Mouse (Mus musculus) stomach, postnatal 0 days (tissue): ENCODE measurements around the gene Snx8. TPM values are rescaled to one million over a fixed set of nuclear protein-coding genes. Genes with fewer than 3 reads are reported as not detected.

Experiments
- ATAC-seq: fragments of 200-750 bp; cut with Nextera tagmentation; 2 replicates; pipeline ENCODE4 v1.8.0; 2017; ENCODE audit not compliant: low FRiP score, low TSS enrichment
- DNase-seq: peaks from one replicate; pipeline ENCODE4 v3.0.0-alpha.2; 2016; ENCODE audit warnings: low spot score
- H3K27ac ChIP-seq: fragments of 300-500 bp; sonication (generic); replicated peaks from 2 replicates; pipeline ENCODE4 v1.5.1; 2014; ENCODE audit warnings: mild to moderate bottlenecking, control low read depth
- H3K27me3 ChIP-seq: fragments of 300-500 bp; sonication (generic); 2 replicates; pipeline ENCODE4 v1.6.1; 2014; ENCODE audit warnings: low read length; ENCODE audit not compliant: control insufficient read depth, insufficient read depth
- H3K36me3 ChIP-seq: fragments of 300-500 bp; sonication (generic); 2 replicates; pipeline ENCODE4 v1.6.1; 2014; ENCODE audit warnings: low read length, mixed read lengths; ENCODE audit not compliant: control insufficient read depth, insufficient read depth
- H3K4me1 ChIP-seq: fragments of 300-500 bp; sonication (generic); replicated peaks from 2 replicates; pipeline ENCODE4 v1.6.1; 2014; ENCODE audit warnings: antibody characterized with exemption; ENCODE audit not compliant: control insufficient read depth, insufficient read depth
- H3K4me2 ChIP-seq: fragments of 300-500 bp; sonication (generic); replicated peaks from 2 replicates; pipeline ENCODE4 v1.6.1; 2014; ENCODE audit warnings: low read depth, mild to moderate bottlenecking, control low read depth, moderate library complexity
- H3K4me3 ChIP-seq: fragments of 300-500 bp; sonication (generic); 2 replicates; pipeline ENCODE4 v1.5.1; 2014; ENCODE audit warnings: low read depth, low read length, control low read depth
- H3K9ac ChIP-seq: fragments of 300-500 bp; sonication (generic); 2 replicates; pipeline ENCODE4 v1.6.1; 2014; ENCODE audit warnings: mild to moderate bottlenecking, low read length, control low read depth, mixed read lengths
- H3K9me3 ChIP-seq: fragments of 300-500 bp; sonication (generic); 2 replicates; pipeline ENCODE4 v1.6.1; 2016; ENCODE audit warnings: low read length; ENCODE audit not compliant: control insufficient read depth
- CTCF ChIP-seq: IDR thresholded peaks from 2 replicates; pipeline ENCODE4 v1.5.1; 2016; ENCODE audit warnings: antibody characterized with exemption, low read depth, mild to moderate bottlenecking, moderate library complexity
- EP300 ChIP-seq: optimal IDR thresholded peaks from 2 replicates; pipeline ENCODE3; 2016; ENCODE audit warnings: antibody characterized with exemption
- WGBS: fragments of 180-500 bp; shearing (Covaris S2); extraction: QIAGEN DNeasy Blood & Tissue Kit; methylation state at CpG from one replicate; pipeline ENCODE4 v1.1.7; 2014; 5-methylcytosine and 5-hydroxymethylcytosine counted together
- polyA plus RNA-seq: library from polyadenylated mRNA; unstranded; fragments of >200 nt; fragmentation: Nextera tagmentation; extraction: Ambion mirVana; gene quantifications from 2 replicates; pipeline ENCODE4 v1.2.1, GENCODE M21; 2015

Snx8 gene
- polyA plus RNA-seq, 1 experiment from 2014 or later = 8.6 TPM

DNA sequence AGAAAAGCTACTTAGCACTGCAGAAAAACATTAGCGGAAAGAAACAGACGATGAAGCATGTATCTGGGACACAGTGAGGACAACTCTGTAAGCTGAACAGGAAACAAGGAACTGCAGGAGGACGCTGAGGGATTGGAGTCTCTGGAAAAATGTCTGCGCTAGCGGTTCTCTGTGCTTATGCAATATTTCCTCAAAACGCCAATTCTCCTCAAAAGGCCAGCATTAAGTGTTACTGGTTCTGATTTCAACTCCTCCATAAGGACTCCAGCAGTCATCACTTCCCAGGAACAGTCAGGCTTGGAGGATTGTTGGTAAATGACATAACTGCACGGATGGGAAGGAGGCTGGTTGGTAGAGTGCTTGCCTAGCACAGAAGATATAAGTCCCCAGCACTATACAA is 7.9 kb downstream of the Snx8 start:
- no peak overlapping the region for H3K9ac ChIP-seq
- no peaks in the 10 kb centered on the region for H3K9me3 ChIP-seq
- ATAC-seq = no peak
- no peaks in the 10 kb centered on the region for H3K27me3 ChIP-seq
- H3K27ac ChIP-seq = no peak overlapping the region
- 87% methylated on average over 7 of the region's 7 CpGs for WGBS
- TF ChIP-seq CTCF (no peak), EP300 (no peak)
- no peak overlapping the region for H3K4me2 ChIP-seq
- H3K4me3 ChIP-seq = no peak overlapping the region
- no peaks in the 10 kb centered on the region; the same call in 1 of the 2 replicates for H3K4me1 ChIP-seq
- no peaks in the 10 kb centered on the region for H3K36me3 ChIP-seq
- no peak for DNase-seq

GRCm38 (mm10) chr5:140379299-140379698 is 9.8 kb downstream of the Snx8 start:
- ATAC-seq = no peak

GRCm38 (mm10) chr5:140378121-140378853 is 10.8 kb downstream of the Snx8 start:
- H3K4me3 ChIP-seq = no peak overlapping the region
- WGBS = 86% methylated on average over 6 of the region's 6 CpGs
- no peak for ATAC-seq

More at GRCm38 (mm10) chr5:140379299-140379698, 9.8 kb downstream of the Snx8 start:
- Histone ChIP-seq H3K36me3 (no peaks in the 10 kb centered on the region), H3K27me3 (no peaks in the 10 kb centered on the region), H3K4me2 (no peak overlapping the region), H3K4me1 (no peaks in the 10 kb centered on the region; the same call in 1 of the 2 replicates), H3K27ac (no peak overlapping the region), H3K9ac (no peak overlapping the region), H3K9me3 (no peaks in the 10 kb centered on the region), H3K4me3 (no peak overlapping the region)
- 74% methylated on average over 6 of the region's 6 CpGs for WGBS
- no peak for DNase-seq
- TF ChIP-seq EP300 = no peak
- no peak for TF ChIP-seq CTCF

DNA sequence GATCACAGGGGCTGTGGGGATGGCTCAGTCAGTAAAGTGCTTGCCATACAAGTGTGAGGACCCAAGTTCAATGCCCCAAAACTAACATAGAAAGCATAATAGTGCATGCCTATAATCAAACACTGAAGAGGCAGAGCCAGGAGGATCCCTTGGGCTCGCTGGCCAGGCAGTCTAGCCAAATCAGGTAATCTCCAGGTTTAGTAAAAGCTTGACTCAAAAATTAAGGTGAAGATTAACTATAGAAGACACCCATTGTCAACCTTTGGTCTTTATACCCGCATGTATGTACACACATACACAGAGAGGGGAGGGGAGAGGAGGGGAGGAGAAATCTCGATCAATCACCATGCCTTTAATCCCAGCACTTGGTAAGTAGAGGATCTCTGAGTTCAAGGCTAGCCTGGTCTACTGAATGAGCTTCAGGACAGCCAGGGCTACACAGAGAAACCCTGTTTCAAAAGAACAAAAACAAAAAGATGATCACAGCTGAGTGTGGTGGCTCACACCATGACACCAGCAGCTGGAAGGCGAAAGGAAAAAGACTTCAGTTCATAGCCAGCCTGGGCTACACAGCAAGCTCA is 13.7 kb downstream of the Snx8 start:
- WGBS = 86% methylated on average over 4 of the region's 4 CpGs
- TF ChIP-seq EP300 (no peak), CTCF (no peak)
- H3K36me3 ChIP-seq = no peaks in the 10 kb centered on the region
- H3K4me3 ChIP-seq = no peak overlapping the region
- no peak overlapping the region for H3K9ac ChIP-seq
- no peaks in the 10 kb centered on the region for H3K9me3 ChIP-seq
- no peaks in the 10 kb centered on the region for H3K4me1 ChIP-seq
- ATAC-seq = no peak
- H3K27ac ChIP-seq = no peak overlapping the region
- no peaks in the 10 kb centered on the region for H3K27me3 ChIP-seq
- H3K4me2 ChIP-seq = no peak overlapping the region
- DNase-seq = no peak

More at GRCm38 (mm10) chr5:140378121-140378853, 10.8 kb downstream of the Snx8 start:
- H3K27me3 ChIP-seq = no peaks in the 10 kb centered on the region
- H3K36me3 ChIP-seq = no peaks in the 10 kb centered on the region
- no peaks in the 10 kb centered on the region for H3K4me1 ChIP-seq
- no peak overlapping the region for H3K9ac ChIP-seq
- no peaks in the 10 kb centered on the region for H3K9me3 ChIP-seq
- H3K4me2 ChIP-seq = no peak overlapping the region
- no peak for TF ChIP-seq EP300
- no peak for TF ChIP-seq CTCF
- no peak for DNase-seq
- no peak overlapping the region for H3K27ac ChIP-seq

DNA sequence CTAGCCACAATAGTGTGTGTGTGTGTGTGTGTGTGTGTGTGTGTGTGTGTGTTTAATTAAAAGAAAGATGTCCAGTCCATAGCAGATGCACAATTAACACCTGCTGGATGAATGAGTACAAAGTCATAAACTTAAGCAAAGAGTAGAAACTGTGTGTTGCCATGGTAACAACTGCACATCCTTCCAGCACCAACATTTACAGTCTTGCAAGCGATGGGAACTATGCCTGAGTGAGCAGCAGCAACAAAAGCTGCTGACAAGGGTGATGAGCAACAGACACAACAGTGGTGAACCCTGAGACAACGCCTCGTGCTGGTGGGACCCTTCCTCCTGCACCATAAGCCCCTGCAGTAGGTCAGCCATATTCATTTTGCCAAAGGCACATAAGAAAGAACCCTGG is 14.8 kb downstream of the Snx8 start:
- Histone ChIP-seq H3K9ac (no peak overlapping the region), H3K4me3 (no peak overlapping the region), H3K27me3 (no peaks in the 10 kb centered on the region), H3K36me3 (no peaks in the 10 kb centered on the region), H3K4me2 (no peak overlapping the region), H3K4me1 (no peaks in the 10 kb centered on the region), H3K9me3 (no peaks in the 10 kb centered on the region), H3K27ac (no peak overlapping the region)
- DNase-seq (no peak), ATAC-seq (no peak)
- WGBS = 62% methylated on average over 3 of the region's 3 CpGs
- TF ChIP-seq CTCF (no peak), EP300 (no peak)

DNA sequence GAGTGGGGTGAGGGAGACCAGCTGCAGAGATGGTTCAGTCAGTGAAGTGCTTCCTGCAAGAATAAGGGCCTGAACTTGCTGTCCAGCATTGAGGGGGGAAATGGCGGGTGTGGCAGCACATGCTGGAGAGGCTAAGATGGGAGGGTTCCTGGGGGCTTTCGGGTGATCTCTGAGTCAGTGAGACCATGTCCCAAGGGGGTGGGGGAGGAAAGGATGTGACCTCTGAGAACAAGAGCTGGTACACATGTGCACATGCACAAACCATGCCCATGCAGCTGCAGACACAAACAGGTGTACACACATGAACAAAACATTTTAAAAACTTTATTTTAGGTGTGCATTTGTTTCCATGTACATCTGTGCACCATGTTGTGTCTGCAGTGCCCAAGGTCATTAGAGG is 15.4 kb downstream of the Snx8 start:
- Histone ChIP-seq H3K27ac (no peak overlapping the region), H3K9ac (no peak overlapping the region), H3K4me1 (no peaks in the 10 kb centered on the region), H3K4me2 (no peak overlapping the region), H3K9me3 (no peaks in the 10 kb centered on the region), H3K27me3 (no peaks in the 10 kb centered on the region), H3K36me3 (no peaks in the 10 kb centered on the region), H3K4me3 (no peak overlapping the region)
- TF ChIP-seq EP300 (no peak), CTCF (no peak)
- DNase-seq = no peak
- 63% methylated on average over 2 of the region's 2 CpGs for WGBS
- ATAC-seq = no peak
